Mouse (Mus musculus) embryo, embryonic 10 days (tissue): ENCODE results near the gene Fam193a.

Experiments used
- DNase-seq: peaks from one replicate; pipeline ENCODE4 v3.0.0-alpha.2; 2015; ENCODE audit warnings: low spot score

Fam193a gene

DNA sequence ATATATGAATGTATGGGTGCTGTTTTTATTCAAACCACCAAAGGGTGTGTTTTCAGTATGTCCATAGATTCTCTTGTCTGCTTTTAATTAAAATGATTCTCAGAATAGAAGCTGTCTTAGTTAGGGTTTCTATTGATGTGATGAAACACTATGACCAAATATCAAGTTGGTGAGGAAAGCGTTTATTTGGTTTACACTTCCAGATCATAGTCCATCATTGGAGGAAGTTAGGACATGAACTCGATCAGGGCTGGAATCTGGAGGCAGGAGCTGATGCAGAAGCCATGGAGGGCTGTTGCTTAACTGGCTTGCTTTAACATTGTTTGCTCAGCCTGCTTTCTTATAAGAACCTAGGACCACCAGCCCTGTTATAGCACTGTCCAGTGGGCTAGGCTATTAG lies 12.0 kb downstream of the Fam193a start:
- DNase-seq, result no peak

DNA sequence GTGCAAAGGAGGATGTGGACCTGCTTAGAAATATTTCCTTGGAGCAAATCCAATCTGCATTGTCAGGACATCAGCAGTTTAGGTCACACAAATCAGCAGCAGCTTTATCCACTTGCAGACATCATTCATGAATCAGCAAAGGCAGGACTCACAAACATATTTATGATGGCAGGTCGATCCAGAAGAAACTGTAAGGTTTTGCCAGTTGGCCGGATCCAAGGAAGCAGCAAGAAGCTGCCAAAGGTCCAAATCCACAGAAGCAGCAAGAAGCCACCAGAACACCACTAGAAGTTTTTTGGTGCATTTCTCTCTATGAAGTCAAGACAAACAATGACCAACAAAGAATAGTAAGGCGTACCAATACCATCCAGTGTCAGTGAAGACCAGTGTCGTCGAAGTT lies 15.9 kb downstream of the Fam193a start:
- DNase-seq, result no peak

DNA sequence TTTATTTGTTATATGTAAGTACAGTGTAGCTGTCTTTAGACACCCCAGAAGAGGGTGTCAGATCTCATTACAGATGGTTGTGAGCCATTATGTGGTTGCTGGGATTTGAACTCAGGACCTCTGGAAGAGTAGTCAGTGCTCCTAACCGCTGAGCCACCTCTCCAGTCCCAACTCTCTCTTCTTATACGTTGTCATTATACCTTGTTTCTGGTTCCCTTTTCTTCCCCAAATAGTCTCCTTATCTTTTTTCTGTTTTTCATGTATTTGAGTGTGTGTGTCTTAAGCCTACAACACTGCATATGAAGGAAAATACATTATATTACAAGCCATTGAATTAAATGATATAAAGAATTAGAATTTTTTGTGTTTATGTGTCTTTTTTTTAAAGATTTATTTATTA lies 17.0 kb downstream of the Fam193a start:
- no peak for DNase-seq

DNA sequence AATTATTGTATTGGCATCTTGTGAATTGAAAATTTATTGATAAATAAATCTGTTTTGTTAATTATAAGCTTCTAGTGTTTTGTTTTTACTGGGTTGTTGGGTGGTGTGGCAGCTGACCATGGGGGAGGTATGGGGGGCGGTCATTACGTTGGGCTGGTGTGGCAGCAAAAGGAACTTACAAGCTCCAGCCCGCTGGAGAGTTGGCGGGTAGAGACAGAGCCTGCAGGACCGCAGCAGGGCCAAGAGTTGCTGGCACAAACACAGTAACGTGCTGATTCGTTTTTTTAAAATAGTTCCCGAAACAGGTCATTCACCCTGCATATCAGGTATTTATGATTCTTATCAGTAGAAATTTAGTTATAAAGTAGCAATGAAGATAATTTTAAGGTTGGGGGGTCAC lies 23.5 kb downstream of the Fam193a start:
- DNase-seq, result no peak

DNA sequence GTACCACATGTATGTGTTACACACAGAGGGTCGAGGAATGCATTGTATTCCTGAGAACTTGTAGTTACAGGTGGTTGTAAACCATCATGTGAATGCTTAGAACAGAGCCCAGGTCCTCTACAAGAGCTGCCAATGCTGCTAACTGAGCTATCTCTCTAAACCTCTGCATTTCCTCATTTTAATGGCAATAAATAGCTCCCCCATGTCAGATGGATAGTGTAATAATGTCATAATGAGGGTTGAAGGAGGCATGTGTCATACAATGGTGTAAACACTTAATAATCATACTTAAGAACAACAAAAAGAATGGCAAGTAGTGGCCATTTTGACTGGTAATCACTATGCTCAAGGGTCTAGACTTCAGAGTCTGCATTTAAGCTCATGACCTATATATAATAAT lies 25.6 kb downstream of the Fam193a start:
- no peak for DNase-seq

DNA sequence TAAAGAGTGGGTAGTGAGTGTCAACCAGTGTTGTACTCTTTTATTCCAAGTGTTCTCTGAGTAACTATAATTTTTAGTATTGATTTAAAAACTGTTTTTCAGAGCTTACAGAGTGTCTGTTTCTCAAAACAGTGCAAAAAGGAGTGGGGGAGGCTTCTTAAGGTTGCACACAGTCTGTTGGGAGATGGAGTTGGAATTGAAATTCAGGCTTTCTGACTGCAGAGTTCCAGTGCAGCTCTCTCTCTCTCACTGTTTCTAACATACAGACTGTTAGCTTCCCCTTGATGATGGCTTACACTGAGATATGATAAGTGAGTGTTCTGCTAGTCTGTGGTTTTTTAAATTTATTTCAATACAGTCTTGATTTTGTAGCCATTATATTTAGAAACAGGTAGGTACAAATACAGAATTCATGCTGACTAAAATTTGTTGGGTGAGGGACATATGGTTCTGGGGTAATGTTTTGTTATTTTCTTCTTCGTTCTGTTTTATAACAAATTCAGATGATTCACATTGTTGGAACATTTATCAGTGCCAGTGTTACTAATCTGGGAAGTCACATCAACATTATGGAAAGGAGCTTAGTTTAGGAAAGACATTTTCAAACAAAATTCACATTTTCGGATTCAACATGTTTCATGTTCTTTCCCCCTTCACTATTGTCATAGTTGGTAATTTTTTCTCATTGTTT lies 26.3 kb downstream of the Fam193a start:
- no peak for DNase-seq

DNA sequence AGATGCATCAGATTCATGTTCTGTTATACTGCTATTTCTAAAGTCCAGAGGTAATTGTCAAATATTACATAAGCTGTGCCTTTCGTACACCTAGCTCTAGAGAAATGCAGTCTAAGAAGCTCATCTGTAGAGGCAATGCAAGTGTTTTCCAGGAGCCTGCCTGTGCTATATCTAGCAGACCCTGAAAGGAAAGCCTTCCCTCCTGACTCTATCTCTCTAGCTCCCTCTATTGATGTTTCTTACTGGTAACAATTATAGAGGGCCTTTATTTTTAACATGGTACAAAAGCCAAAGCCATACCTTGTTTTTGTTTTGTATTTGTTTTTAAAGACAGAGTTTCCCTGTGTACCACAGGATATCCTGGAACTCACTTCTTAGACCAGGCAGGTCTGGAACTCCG lies 28.1 kb downstream of the Fam193a start:
- no peak for DNase-seq

DNA sequence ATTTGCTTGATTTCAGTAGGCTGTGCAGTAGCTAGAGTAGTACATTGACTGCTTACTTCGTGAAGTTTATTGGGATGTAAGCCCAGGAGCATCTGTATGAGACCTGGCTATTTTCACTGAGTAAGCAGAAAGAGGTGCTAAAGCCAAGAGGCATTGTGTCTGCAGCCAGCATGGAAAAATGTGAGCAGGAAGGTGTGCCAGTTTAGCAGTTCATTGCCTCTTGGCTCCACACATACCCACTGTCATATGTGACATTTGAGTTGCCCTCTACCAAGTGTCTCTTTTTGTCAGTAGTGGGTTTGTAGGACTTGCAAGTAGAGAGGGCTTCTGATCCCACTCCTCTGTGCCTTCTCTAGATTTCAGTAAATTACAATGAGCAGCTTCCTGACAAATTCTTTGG lies 28.6 kb downstream of the Fam193a start:
- no peak for DNase-seq

DNA sequence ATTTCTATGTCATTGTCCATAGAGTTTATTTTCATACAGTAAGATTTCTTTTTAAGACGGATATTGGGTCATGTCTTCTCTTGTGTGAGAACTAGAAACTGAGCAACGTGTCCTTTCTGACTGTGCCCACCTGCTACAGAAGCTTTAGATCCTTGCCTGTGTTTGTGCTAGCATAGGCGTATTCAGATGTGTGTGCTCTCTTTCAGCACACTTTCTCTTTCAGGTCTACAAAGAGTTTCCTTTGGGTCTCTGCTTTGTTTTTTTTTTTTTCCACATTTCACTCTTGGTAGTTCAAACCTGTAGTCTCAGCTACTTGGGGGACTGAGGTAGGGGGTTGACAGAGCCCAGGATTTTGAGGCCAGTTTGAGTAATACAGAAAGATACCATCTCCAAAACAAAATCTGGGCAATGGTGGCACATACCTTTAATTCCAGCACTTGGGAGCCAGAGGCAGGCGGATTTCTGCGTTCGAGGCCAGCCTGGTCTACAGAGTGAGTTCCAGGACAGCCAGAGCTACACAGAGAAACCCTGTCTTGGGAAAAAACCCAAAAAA lies 37.7 kb downstream of the Fam193a start:
- DNase-seq, result no peak

DNA sequence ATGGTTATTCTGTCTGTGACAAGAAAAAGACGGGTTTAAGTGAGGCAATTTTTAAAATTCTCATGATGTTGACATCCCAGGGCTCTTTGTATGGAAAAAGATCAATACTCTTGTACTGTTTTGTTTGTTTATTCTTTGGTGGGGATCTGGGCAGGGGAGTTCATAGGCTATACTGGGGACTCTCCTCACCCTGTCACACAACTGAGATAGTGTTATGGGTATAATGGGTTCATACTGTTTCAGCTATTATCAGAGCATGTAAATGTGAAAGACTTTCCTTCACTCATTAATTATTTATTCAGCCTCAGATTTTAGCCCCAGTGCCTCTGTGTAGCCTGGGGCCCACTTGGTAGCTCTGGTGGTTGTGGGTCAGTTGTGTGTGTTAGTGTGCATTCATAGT lies 39.3 kb downstream of the Fam193a start:
- no peak for DNase-seq

DNA sequence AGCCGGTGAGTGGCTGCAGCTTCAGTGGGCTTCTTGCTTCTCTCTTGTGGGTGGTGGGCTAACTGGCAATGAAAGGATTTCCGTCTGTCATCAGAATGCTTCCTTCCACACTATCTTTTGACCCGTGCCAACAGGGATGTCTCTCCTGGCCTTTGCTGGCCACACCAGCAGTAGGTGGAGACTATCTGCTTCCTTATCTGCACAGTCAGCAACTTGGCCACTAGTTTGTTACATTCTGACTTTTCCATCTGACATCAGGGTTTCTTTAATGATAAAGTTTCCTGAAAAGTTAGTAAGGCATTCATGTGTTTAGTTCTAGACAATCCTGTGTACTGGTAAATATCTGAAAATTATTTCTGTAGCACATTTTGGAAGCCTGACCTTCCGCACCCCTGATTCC lies 41.1 kb downstream of the Fam193a start:
- no peak for DNase-seq

DNA sequence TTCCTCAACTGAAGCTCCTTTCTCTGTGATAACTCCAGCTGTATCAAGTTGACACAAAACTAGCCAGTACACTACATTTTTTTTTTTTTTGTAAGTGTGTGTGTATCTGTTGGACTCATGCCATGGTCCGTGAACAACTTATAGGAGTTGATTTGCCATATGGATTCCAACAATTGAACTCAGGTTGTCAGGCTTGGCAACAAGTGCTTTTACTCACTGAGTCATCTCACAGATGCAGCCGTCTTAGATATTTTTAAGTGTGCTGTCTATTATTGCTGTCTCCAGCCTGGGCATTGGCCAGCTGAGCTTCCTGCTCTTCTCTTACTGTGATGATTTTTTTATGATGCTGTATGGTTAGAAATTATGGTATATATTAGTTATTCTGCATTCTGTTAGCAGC lies 44.2 kb downstream of the Fam193a start:
- DNase-seq, result no peak

DNA sequence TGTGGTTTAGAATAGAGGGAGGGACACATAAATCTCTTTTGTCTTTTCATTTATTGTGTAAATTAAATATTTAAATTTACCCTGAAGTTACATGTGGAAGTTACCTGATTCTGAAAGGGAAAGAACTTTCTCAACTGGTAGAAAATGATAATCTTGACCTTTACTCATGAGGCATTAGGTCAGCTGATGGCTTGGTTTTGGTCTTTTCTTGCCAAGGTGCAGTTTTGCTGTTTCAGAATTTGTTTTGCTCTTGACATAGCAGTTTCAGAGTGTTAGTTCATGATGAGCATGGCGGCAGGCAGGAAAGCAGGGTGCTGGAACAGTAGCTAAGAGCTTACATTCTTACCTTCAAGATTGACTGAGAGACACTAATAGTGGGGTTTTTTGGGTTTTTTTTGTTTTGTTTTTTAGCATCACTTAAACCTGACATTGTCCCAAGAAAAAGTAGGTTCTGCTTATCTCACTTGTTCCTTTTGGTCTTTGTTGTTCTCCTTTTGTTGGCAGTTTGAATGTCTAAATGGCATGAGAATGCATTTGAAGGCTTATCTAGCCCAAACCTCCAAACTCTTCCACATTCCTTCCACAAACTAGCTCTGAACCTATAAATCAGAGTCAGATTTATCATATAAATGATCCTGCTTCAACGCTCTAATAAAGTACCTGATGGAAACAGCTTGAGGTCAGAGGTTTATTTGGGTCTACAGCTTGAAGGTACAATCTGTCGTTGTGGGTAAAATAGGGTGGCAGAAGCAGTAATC lies 47.7 kb downstream of the Fam193a start:
- DNase-seq, result no peak

DNA sequence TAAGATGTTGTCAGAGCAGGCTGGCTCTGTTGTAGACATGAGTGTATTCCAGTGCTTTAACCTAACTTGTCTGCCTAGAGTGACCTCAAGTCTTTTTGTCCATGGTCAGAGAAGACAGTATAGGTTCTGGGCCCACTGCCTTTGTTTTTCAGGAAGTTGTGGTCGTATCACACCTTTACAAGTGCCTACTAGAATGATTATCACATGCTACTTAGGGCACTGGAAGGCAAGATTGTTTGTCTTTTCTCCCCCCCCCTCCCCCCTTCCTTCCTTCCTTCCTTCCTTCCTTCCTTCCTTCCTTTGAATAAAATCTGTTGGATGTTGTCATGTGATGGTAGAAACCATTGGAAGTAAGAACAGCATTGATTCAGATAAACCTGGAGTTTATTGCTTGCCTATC lies 49.5 kb downstream of the Fam193a start:
- no peak for DNase-seq

DNA sequence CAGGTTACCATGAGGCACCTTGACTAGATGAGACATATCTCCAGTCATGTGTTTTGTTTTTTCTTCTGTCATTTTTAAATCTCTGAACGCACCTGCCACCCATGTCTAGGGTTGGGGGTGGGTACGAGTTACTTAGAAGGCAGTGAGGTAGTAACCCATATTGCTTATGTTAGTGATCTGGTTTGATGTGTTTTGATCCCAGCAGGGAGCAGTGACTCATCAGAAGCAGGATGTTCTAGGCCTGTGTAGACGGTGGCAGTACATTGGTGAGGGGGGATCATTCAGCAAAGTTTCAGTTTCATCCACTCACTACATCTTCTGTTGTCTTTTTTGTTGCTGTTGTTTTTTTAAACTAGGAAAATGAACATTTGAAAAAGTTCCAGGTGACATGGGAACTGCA lies 61.0 kb downstream of the Fam193a start:
- no peak for DNase-seq

DNA sequence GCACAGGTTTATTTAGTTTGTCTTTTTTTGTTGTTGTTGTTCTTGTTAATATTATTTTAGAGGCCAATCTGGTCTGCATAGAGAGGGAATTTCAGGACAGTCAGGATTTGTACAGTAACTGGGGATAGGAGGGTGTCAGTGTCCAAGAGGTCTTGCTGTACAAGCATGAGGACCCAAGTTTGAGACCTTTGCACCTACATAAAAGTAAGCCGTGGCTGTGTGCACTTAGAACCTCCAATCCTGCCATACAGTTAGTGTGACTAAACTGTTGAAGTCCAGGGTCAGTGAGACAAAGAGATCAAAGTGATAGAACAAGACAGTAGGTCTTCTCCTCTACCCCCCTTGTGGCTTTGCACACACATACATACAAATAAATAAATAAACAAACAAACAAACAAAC lies 64.1 kb downstream of the Fam193a start:
- no peak for DNase-seq

DNA sequence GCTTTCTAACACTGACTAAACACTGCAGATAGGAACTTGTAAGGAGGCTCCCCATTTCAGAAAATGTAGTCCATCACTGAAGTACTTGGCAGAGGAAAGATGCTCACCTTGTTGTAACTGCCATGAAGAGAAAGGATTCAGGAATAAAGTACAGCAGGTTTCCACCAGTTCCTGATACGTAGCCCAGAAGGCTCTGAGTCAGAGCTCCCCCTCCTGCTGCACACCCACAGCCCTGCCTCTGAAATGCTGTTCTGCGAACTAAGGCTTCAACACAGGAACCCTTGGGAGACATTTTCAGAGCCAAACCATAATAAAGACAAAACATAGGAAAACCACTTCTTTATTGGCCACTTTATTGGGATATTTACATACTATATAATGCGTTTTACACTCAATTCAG lies 64.5 kb downstream of the Fam193a start:
- DNase-seq, result no peak

DNA sequence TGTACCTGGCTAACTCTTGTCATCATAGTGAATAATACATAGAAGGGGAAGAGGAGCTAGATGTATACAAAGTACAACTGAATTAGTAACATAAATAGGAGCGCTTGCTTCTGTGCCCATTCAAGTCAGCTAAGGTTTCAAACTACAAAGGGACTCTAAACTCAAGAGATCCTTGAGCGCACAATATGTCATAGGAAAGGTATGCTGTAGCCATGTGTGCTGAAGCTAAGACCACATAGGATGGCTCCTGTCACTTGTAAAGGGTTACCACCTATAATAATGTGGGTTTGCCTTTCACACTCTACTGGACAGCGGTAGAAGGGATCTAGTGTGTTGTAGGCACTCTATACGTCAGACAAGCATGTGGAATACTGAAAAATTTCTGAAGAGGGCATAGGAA lies 68.3 kb downstream of the Fam193a start:
- no peak for DNase-seq

DNA sequence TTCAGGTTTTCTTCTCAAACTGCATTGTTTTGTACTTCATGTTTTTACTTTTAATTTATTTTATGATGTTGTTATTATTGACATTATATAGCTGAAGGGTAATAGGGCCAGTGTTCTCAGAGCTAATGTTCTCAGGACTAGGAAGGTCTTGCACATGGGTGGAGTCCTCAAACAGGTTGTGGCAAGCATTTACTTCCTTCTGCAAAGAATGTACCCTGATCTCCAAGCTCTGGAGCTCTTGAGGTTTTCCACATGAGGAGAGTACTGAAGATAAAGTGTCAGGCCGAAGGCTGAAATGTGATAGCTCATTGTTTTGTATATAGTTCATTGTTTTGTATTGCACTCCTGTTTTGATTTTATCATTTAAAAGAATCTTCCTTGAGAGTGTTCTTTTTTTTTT lies 68.9 kb downstream of the Fam193a start:
- DNase-seq, result no peak

DNA sequence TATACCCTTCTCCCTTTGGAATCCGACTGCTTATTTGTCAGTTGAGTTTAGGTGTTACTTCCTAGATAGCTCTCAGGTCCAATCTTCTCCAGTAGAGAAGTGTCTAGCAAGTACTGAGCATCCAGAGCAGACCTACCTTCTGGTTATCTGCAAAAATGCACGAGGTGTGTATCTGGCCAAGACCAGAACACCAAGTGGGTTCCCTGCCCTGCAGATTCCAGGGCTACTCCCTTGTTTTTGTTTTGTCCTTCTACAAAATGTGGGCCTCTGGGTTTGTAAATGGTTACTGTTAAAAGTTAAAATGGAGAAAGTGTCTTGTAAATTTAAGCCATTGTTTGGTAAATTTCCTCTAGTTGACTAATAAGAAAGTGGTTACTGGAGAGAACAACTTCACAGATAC lies 70.0 kb downstream of the Fam193a start:
- no peak for DNase-seq

DNA sequence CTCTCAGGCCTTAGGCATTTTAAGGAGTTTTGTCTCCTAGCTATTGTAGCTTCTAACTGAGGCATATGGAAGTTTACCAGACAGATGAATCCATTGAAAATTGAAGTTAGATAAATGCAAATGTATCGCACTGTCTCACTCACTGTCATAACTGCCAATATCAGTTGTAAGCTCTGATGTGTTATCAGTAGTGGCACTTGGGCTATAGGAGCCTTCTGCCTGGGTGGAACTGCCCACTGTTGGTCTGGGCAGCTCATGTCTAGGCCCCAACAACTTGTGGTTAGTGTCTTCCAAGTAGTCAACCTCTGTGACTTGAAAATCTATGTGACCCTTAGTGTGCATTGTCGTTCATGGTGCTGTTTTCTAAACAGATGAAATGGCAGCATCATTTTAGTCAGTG lies 72.1 kb downstream of the Fam193a start:
- DNase-seq, result no peak

DNA sequence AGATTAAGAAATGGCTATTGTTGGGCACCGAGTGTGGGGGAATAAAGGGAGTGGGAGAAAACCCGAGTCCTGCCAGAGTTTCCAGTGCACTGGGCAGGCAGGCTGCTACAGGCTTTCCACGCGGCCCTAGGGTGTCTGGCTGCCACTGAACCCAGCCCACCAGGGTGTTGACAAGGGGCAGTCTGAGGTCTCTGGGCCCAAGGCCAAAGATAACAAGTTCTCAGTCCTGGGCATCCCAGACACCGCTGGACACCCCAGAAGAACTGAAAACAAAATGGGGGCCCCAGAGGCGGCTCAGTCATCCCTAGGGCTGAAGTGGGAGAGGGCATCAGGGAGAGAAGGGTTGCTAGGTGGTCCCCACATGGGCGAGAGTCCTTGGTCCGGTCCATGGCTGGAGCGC lies 76.5 kb downstream of the Fam193a start:
- DNase-seq, result no peak

DNA sequence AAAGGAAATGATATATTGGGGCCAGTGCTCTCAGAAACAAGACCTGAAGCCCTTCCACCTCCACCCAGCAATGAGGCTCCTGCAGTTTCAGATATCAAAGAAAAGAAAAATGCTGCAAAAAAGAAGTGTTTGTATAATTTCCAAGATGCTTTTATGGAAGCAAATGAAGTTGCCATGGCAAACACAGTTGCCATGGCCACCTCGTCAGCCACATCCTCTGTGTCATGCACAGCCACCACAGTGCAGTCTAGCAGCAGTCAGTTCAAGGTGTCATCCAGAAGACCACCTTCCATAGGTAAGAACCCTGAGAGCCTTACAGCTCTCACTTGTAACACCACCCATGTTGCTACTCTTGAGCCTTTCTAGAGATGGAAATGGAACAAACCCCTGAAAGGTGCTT lies 89.3 kb downstream of the Fam193a start:
- DNase-seq, result no peak

DNA sequence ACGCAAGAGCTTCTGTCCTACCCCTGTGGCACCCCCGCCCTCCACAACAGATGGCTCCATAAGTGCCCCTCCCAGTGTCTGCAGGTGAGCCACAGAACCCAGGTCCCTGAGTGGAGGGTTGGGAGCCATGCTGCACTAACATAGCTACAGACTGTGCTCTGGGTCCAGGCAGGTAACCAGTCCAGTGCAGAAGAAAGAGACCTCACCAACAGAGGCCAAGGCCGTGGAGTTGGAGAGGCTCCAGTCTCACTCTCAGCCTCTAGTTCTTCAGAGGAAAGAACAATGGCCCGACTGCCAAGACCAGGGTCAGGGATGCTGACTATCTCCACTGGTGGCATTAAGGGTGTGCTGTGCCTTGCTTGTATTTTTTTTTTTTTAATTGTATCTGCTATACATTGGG lies 91.6 kb downstream of the Fam193a start:
- no peak for DNase-seq
